Mouse (Mus musculus): ENCODE data around the gene 1700021F05Rik.
"Not testable (repeated sequence)": the region's sequence is repeated elsewhere in the genome, so short reads cannot be mapped to it uniquely, and the experiment has no call there.

1700021F05Rik gene

GRCm38 (mm10) chr10:43538831-43539230 is 2.0 kb downstream of the 1700021F05Rik start:
- no peak for DNase-seq (ENCODE audit: low read depth)

- DNase-seq (ENCODE audit: low read depth), result no peak
Measured at GRCm38 (mm10) chr10:43537652-43538051, 3.1 kb downstream of the 1700021F05Rik start.

DNA sequence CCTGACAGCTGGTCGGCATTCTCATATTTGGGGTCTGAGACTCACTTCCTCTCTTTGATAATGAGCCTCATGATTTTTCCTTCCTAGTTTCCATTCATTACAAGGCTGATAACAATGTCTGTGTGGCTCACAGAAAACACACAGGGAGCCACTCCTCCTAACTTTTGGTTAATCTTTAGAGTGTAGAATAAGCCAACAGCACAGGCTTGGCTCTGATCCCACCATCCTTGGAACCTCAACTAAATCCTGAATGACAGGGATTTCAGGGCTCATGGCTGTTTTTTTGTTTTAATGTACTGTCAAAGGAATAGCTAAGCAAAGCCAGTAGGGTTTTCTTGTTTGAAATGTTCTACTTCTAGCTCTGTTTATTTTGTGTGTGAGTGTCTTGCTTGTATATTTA is 6.4 kb downstream of the 1700021F05Rik start:
- DNase-seq (ENCODE audit: low read depth), result no peak

DNA sequence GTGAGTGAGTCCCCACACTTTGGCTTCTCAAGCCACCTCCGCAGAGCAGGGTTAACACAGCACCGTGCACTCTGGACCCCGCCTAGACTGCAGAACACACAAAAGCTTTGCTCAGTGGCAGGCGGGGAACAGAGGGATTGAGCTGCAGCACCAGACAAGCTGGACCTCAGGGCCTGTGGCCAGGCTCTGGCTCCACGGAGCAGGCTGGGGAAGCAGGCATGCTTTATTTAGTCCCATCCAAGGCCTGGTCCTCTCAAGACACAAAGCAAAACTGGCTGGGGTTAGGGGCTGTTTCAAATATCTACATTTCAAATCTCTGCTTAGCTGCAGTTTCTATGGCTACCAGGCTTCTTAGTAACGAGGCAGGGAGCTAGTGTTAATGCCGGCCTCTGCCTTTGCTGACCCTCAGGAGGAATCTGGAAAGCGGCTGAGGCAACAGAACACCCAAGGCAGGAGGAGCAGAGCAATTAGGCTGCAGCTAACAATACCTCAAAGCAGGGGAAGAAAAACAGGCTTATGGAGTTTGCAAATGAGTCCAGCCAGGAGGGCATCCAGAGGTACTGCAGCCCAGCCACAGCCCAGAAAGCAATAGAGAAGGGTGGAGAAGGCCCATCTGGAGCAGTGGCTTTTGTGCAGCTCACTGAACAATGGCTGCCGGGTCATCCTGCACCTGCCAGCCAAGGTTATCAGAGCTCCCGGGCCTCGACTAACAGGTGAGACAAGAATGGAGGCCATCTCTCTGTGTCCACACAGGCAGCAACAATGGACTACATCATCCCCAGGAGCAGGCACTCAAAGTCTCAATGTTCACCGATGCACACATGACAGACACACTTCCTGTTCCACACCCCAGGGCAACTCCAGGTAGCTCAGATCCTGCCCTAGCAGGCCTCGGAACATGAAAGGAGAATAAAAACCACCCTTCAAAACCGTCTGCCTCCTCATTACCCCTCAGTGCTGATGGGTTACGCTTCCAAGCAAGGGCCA is 13.2 kb downstream of the 1700021F05Rik start:
- no peak for DNase-seq (ENCODE audit: low read depth)

DNA sequence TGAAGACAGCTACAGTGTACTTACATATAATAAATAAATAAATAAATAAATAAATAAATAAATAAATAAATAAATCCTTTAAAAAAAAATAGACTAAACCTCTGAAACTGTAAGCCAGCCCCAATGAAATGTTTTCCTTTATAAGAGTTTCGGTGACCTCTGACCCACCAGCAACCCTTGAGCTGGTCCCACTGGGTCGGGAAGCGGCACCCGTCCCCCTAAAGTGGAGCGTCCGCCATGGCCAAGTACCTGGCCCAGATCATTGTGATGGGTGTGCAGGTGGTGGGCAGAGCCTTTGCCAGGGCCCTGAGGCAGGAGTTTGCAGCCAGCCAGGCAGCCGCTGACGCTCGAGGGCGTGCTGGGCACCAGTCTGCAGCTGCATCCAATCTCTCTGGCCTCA is 16.9 kb downstream of the 1700021F05Rik start, which contains the start of gene Gm9803:
Gm9803 (plus strand) TSS at position 154 of the 400 bp plus-strand sequence.
- not testable (repeated sequence) for DNase-seq (ENCODE audit: low read depth)

DNA sequence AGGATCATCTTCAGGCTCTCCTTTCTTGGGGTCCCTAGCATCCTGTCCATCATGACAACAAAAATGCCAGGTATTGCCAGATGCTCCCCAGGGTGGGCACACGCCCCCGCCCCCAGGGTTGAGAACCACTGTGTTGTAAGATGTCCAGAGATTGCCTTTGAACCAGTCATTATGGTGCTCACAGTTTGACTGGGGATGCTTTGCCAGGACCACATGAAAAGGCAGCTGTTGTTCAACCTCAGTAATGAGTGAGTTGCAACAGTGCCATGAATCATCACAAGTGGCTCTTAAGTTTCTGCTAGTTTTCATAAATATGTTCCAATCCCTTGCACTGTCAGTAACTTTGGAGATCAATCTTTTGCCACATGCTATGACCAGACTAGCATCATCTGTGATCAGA is 20.8 kb downstream of the 1700021F05Rik start:
- DNase-seq (ENCODE audit: low read depth), result no peak

DNA sequence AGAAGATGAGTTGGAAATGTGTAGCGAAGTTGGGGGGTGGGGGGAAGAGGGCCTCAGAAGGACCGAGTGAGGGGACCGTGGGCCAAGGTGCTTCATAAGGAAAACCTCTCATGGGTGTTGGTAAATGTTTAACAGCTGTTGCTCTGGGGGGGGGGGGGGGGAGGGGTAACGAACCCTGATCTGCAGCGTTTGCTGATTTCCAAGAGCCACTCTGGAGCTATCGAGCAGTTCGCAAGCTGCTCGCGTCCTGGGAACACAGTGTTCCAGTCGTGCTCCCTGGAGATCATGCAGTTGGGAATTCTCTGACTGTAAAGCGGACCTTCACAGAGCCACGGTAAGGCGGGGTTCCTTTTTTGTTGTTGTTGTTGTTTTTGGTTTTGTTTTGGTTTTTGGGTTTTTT is 22.4 kb downstream of the 1700021F05Rik start:
- DNase-seq (ENCODE audit: low read depth), result no peak

DNA sequence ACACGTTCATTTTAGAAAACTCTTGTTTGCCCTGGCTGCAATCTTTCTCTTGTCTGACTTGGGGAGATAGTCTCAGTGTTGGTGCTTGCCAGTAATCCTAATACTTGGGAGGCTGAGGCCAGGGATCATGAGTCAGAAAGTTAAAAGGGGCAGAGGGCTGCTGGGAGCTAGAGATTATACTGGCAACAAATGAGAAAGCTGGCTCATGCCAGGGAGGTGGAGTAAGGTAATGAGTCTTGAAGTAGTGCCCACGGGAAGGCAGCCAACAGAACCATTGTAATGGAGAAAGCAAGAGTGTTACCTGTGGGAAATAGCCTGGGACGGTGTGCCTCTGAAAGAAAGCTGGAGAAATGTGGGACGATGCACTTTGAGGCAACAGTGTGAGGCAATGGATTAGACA is 23.0 kb downstream of the 1700021F05Rik start:
- DNase-seq (ENCODE audit: low read depth), result no peak

DNA sequence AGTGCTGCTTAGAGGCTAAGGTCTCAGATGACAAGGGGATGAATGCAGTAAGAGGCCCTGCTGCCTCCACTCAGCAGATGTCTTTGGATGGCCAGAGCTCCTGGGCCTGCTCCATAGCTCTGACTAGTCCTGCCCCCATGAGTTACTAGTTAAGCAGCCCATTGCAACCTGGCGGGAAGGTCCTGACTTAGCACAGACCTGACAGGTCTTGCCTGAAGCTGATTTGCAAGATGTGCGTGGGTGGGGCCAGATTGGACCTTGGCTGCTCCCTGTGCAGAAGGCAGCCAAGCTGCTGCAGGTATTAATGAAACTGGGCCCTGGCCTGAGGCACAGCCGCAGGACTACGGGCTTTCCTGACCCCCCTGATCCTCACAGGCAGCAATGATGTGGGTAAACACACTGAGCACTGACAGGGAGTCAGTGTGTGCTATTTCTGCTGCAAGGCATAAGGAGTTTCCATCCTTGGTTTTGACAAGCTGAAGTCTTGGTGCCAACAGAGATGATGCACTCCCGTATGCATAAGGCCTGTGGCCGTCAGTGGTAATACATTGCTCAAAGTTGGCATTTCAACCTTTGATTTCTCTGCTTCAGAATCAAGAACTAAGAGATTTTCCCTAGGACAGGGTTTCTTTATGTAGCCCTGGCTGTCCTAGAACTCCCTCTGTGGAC is 23.7 kb downstream of the 1700021F05Rik start:
- no peak for DNase-seq (ENCODE audit: low read depth)

DNA sequence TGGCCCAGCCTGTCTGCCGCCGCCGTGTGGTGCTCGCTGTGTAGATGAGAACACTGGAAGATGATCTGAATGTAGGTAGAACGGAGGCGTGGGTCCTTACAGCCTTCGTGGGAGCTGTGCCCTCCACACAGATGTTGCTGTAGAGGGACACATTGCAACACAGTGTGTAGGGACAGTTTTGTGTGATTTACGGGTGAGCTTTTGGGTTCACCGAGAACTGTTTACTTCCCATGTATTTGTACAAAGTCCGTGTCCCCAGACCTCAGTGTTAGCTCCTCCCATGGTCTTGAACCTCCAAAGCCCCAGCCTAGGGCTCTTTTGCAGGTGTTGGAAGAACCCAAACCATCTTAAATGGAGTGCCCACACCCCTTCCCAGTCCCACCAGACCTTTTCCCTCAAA is 27.8 kb downstream of the 1700021F05Rik start:
- no peak for DNase-seq (ENCODE audit: low read depth)

- no peak for DNase-seq (ENCODE audit: low read depth)
Measured at GRCm38 (mm10) chr10:43509228-43509627, 31.6 kb downstream of the 1700021F05Rik start.

GRCm38 (mm10) chr10:43507051-43507450 is 33.7 kb downstream of the 1700021F05Rik start:
- no peak for DNase-seq (ENCODE audit: low read depth)

- DNase-seq (ENCODE audit: low read depth), result no peak
Measured at GRCm38 (mm10) chr10:43504291-43504690, 36.5 kb downstream of the 1700021F05Rik start.

GRCm38 (mm10) chr10:43502599-43502998 is 38.2 kb downstream of the 1700021F05Rik start:
- no peak for DNase-seq (ENCODE audit: low read depth)

DNA sequence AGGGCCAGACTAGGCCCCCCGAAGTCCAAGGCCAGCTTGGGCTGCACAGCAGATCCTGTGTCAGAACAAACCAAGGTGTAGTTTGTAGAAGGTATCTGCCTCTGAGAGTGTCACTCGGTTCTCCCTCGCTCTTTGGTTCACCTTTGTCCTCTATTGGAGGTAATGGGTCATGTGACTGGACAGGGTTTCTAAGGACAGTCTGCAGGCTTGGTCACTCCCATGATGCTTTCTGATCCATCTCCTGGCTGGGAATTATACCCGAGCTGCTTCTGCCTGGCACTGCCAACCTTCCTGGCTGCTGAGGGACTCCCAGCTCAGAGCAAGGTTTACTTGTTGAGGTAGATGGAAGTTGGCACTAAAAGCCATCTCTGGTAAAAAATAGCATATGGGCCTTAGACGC is 49.9 kb downstream of the 1700021F05Rik start:
- no peak for DNase-seq (ENCODE audit: low read depth)

GRCm38 (mm10) chr10:43490034-43490433 is 50.8 kb downstream of the 1700021F05Rik start:
- DNase-seq (ENCODE audit: low read depth), result no peak

DNA sequence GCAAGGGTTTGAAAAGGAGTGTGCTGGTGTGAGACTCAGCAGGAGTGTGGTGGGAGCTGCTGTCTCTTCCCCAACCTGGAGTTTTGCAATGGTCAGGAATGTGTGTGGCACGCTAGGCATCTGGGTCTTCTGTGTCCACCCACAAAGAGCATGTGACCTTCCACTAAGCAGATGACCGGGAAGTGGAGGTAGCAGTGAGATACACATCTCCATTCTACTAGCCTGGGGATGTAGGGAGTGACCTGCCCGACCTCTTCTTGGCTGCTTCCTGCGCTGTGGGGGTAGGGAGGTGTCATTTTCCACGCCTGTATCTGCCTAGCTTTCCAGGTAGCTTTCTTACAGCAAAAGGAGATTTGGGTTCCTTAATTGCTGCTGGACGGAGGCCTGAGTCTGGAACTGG is 51.2 kb downstream of the 1700021F05Rik start:
- DNase-seq (ENCODE audit: low read depth), result no peak

DNA sequence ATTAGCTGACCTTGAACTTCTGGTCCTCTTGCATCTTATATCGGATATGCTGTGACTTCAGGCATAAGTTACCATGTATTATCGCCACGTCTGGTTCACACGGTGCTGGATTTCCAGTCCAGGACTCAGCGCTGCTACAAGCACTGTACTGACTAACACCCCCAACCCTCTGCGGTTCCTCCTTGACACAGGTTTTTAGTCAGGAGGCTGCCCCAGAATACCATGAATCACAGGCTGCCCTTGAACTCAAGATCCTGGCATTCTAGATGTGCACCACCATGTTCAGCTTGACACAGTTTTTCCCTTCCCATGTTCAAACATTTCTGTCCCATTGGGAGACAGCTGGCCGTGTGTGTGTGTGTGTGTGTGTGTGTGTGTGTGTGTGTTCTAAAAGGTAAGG is 51.7 kb downstream of the 1700021F05Rik start:
- no peak for DNase-seq (ENCODE audit: low read depth)

DNA sequence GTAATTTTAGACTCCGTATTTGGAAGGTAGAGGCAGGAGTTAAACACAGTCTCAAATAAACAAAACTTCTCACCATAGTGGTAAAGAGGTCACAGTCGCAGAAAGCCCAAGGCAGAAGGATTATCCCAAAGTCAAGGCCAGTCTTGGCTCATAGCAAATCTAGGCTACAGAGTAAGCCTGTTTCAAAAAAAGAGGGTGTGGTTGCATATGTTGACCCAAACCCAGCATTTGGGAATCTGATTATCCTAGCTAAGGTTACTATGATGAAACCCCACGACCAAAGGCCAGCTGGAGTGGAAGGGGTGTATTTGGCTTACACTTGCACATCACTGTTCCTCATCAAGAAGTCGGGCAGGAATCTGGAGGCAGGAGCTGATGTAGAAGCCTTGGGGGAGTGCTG is 52.5 kb downstream of the 1700021F05Rik start:
- DNase-seq (ENCODE audit: low read depth), result no peak

DNA sequence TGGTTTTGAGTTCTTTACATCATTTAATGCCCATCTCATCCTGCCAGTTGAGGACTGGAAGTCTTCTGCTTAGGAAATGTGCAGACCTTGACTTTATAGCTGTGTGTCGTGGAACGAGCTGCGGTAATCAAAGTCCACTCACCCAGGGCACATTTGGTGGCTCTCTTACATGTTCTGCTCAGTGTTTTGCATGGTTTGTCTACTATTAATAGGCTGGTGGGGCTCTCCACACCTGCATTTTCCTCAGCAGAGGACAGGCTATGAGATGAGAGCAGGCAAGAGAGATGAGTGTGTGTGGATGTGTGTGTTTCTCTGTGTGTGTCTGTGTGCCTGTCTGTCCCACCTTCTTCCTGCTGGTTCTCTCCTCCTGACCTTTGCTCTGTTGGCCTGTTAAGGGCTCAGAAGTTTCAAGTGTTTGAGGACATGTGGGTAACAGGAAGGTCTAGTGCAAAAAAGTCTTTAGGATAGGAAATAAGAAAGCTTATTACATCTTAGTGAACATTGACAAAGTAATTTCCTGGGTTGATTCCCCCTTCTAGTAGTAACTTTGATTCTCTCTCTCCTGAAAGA is 53.3 kb downstream of the 1700021F05Rik start:
- DNase-seq (ENCODE audit: low read depth), result no peak

GRCm38 (mm10) chr10:43485751-43486268 is 55.0 kb downstream of the 1700021F05Rik start:
- no peak for DNase-seq (ENCODE audit: low read depth)

DNA sequence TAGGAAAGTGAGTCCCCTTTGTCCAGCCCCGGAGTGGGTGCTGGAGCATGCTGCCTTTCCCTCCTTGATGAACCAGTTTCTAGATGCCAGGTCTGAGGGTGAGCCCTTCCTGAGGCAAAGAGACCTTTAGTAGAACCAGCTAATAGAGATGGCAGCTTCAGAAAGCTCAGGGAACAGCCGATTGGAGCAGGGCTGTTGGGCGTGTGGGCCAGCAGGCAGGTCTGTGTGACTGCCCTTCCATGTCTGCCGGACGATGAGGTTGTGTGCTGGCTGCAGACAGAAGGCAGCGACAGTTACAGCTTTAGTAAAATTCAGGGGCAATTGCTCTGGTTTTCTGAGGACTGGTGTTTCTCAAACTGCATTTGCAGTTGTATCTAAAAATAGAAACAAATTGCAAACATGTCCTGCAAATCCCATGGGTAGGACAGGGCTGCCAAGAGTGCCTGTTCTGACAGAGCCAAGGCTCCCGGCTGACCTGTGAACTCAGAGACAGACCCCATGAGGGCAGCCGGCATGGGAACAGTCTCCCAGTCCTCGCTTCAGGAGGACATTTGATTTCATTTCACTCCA is 57.3 kb downstream of the 1700021F05Rik start:
- DNase-seq (ENCODE audit: low read depth), result no peak
